Mouse (Mus musculus) ES-E14 (cell line): Measurements from ENCODE around the gene Kif22. TPM values are rescaled to one million over a fixed set of nuclear protein-coding genes. Genes with fewer than 3 reads are reported as not detected.
A peak's percentile ranks its signal among the peaks of the same experiment; 100 is the strongest.

Source experiments
- DNase-seq: peaks from one replicate; pipeline ENCODE4 v3.0.0-alpha.2; 2013; ENCODE audit warnings: low read depth, low spot score
- H3K27ac ChIP-seq: 2 replicates; pipeline ENCODE4 v1.5.1; 2012; ENCODE audit warnings: low read depth, mild to moderate bottlenecking, low read length, moderate library complexity, mixed read lengths; ENCODE audit not compliant: poor library complexity, insufficient read depth, severe bottlenecking
- H3K36me3 ChIP-seq: 2 replicates; pipeline ENCODE4 v1.6.1; 2012; ENCODE audit warnings: mild to moderate bottlenecking, low read length, moderate library complexity, mixed read lengths; ENCODE audit not compliant: control insufficient read depth, poor library complexity, insufficient read depth, severe bottlenecking
- H3K4me1 ChIP-seq, 2 experiments: fragments of 150-350 bp in 1 of 2; sonication (generic) in 1 of 2; 2 replicates each; pipeline ENCODE4 v1.6.1; 2012; ENCODE audit warnings: low read length in 2 of 2, mild to moderate bottlenecking in 1 of 2, mixed read lengths in 1 of 2; ENCODE audit not compliant: control insufficient read depth in 2 of 2, insufficient read depth in 2 of 2, poor library complexity in 1 of 2
- H3K4me3 ChIP-seq, 2 experiments: fragments of 150-350 bp in 1 of 2; sonication (generic) in 1 of 2; 2 replicates each; pipeline ENCODE4 v1.5.1; 2012; ENCODE audit warnings: low read length in 2 of 2, low read depth in 1 of 2, mild to moderate bottlenecking in 1 of 2, mixed read lengths in 1 of 2; ENCODE audit not compliant: insufficient read depth in 1 of 2, poor library complexity in 1 of 2, severe bottlenecking in 1 of 2
- H3K9ac ChIP-seq: 2 replicates; pipeline ENCODE4 v1.6.1; 2012; ENCODE audit warnings: low read depth, mild to moderate bottlenecking, low read length, mixed read lengths; ENCODE audit not compliant: poor library complexity, insufficient read depth, severe bottlenecking
- H3K9me3 ChIP-seq: fragments of 150-350 bp; sonication (generic); 2 replicates; pipeline ENCODE4 v1.6.1; 2012; ENCODE audit warnings: low read depth, mild to moderate bottlenecking, low read length; ENCODE audit not compliant: control insufficient read depth, insufficient read depth
- CHD2 ChIP-seq: IDR thresholded peaks from 2 replicates; pipeline ENCODE4 v1.6.1; 2014; ENCODE audit warnings: mild to moderate bottlenecking, low read depth, low read length, inconsistent platforms
- HCFC1 ChIP-seq: IDR thresholded peaks from 2 replicates; pipeline ENCODE4 v1.6.1; 2012; ENCODE audit warnings: low read length, inconsistent platforms, borderline replicate concordance; ENCODE audit not compliant: insufficient read depth
- MAFK ChIP-seq: IDR thresholded peaks from 2 replicates; pipeline ENCODE4 v1.6.1; 2014; ENCODE audit warnings: mild to moderate bottlenecking, low read depth, low read length, inconsistent platforms; ENCODE audit not compliant: insufficient read depth
- ZC3H11A ChIP-seq: IDR thresholded peaks from 2 replicates; pipeline ENCODE4 v1.6.1; 2012; ENCODE audit warnings: low read depth, mild to moderate bottlenecking, inconsistent platforms, low read length, borderline replicate concordance
- ZNF384 ChIP-seq: IDR thresholded peaks from 2 replicates; pipeline ENCODE4 v1.6.1; 2012; ENCODE audit warnings: low read depth, low read length, inconsistent platforms
- in situ Hi-C, 2 experiments: fragments of 600-800 bp; cut with MboI; formaldehyde crosslinking; loops; one replicate each; pipeline ENCODE4 v1.15.1; 2025; ENCODE audit warnings: low sequenced_read_pairs in 2 of 2, inconsistent platforms in 1 of 2; ENCODE audit not compliant: unreplicated experiment in 2 of 2
- total RNA-seq: library from RNA; depleted of rRNA; stranded (reverse); fragments of 300-350 nt; gene quantifications from 2 replicates; pipeline ENCODE4 v1.2.3, GENCODE M21; 2012

The Kif22 gene
- total RNA-seq, 1 experiment: 97.4 TPM

DNA sequence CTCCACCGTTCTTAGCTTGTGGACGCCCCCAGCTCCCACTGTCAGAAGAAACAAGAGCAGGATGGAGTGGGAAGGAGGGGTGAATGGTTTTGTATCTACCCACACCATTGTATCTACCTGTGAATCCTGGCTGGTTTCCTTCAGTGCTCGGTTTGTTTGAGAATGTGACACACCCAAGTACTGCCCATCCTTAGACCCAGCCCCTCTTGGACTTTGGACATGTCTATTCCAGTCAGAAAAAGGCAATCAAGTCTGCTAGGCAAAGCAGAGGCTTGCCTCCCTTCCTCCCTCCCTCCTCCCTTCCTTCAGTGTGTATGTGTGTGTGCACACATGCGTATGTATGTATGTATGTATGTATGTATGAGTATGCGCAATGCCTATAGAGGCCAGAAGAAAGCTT is 38.7 kb downstream of the Kif22 start:
- Histone ChIP-seq H3K36me3 (no peaks in the 10 kb centered on the region), H3K27ac (peak overlapping the region; percentile 47; the same call in 1 of the 2 replicates), H3K4me3 (no peak overlapping the region), H3K9me3 (no peaks in the 10 kb centered on the region), H3K9ac (peak overlapping the region; percentile 55; the same call in 1 of the 2 replicates), H3K4me1 (peaks cover 2 to 24% of the 10 kb centered on the region in 2 experiments; a peak in 3 of 4 replicates)
- in situ Hi-C loops: no loop called here
- no peak for DNase-seq
- TF ChIP-seq MAFK: no peak
- no peak for TF ChIP-seq ZNF384

- H3K4me1 ChIP-seq: peaks cover 2 to 13% of the 10 kb centered on the region in 2 experiments; a peak in 3 of 4 replicates
- H3K27ac ChIP-seq: no peak overlapping the region
- in situ Hi-C loops: no loop called here
- H3K4me3 ChIP-seq: no peak overlapping the region
- DNase-seq: no peak
- no peak overlapping the region for H3K9ac ChIP-seq
- H3K9me3 ChIP-seq: no peaks in the 10 kb centered on the region
- TF ChIP-seq CHD2 (no peak), ZC3H11A (no peak), ZNF384 (no peak), HCFC1 (no peak), MAFK (no peak)
- H3K36me3 ChIP-seq: peaks cover 6% of the 10 kb centered on the region; the same call in 1 of the 2 replicates
Measured at GRCm38 (mm10) chr7:126999568-126999967, 42.7 kb downstream of the Kif22 start.

DNA sequence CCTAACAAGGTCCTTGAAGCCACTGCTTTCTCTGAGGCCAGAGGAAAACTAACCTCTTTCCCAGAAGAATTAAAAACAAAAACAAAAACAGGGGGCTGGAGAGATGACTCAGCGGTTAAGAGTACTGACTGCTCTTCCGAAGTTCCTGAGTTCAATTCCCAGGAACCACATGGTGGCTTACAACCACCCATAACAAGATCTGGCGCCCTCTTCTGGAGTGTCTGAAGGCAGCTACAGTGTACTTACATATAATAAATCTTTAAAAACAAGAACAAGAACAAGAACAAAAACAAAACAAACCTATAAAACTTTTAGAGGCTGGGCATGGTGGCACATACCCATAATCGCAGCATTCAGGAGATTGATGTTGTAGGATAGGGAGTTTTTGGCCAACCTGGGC is 45.8 kb downstream of the Kif22 start:
- no peak for DNase-seq
- H3K36me3 ChIP-seq: peaks cover 11% of the 10 kb centered on the region; the same call in 1 of the 2 replicates
- no peak overlapping the region for H3K9ac ChIP-seq
- no peaks in the 10 kb centered on the region for H3K9me3 ChIP-seq
- no peak overlapping the region for H3K4me3 ChIP-seq
- TF ChIP-seq MAFK (no peak; the same call in 1 of the 2 replicates), ZC3H11A (no peak), HCFC1 (no peak), CHD2 (no peak), ZNF384 (no peak)
- no peak overlapping the region for H3K27ac ChIP-seq
- peaks cover 0 to 2% of the 10 kb centered on the region in 2 experiments; a peak in 1 of 4 replicates for H3K4me1 ChIP-seq
- in situ Hi-C loops: no loop called here

- H3K9me3 ChIP-seq: no peaks in the 10 kb centered on the region
- no peak overlapping the region for H3K27ac ChIP-seq
- H3K9ac ChIP-seq: no peak overlapping the region
- DNase-seq: no peak
- H3K36me3 ChIP-seq: 0 out of 2 replicates have a peak, but pooled peaks cover 5% of the 10 kb centered on the region
- in situ Hi-C loops: no loop called here
- no peak for TF ChIP-seq CHD2
- TF ChIP-seq HCFC1: no peak
- no peak for TF ChIP-seq ZNF384
- no peak for TF ChIP-seq ZC3H11A
- no peak for TF ChIP-seq MAFK
- H3K4me3 ChIP-seq: no peak overlapping the region
- H3K4me1 ChIP-seq: peaks cover 1 to 2% of the 10 kb centered on the region in 2 experiments; a peak in 1 of 4 replicates
Measured at GRCm38 (mm10) chr7:126988816-126989215, 53.5 kb downstream of the Kif22 start.

GRCm38 (mm10) chr7:126986319-126986718 is 56.0 kb downstream of the Kif22 start:
- Histone ChIP-seq H3K9ac (no peak overlapping the region; the same call in 1 of the 2 replicates), H3K27ac (no peak overlapping the region), H3K36me3 (no peaks in the 10 kb centered on the region), H3K9me3 (no peaks in the 10 kb centered on the region), H3K4me1 (peaks cover 1 to 2% of the 10 kb centered on the region in 2 experiments; a peak in 1 of 4 replicates), H3K4me3 (no peak overlapping the region)
- in situ Hi-C loops: no loop called here
- no peak for TF ChIP-seq ZC3H11A
- no peak for TF ChIP-seq CHD2
- TF ChIP-seq MAFK: no peak
- TF ChIP-seq ZNF384: no peak
- no peak for TF ChIP-seq HCFC1
- DNase-seq: no peak
